Mouse (Mus musculus) c-Kit-positive CD71-negative TER-119-negative erythroid progenitor cells, embryonic 14.5 days (primary cell): Measurements from ENCODE around the gene N4bp2.
"Not testable (repeated sequence)": the region's sequence is repeated elsewhere in the genome, so short reads cannot be mapped to it uniquely, and the experiment has no call there.

Experiments used
- DNase-seq: peaks from one replicate; pipeline ENCODE4 v3.0.0-alpha.2; 2013; ENCODE audit warnings: low read depth

The N4bp2 gene

DNA sequence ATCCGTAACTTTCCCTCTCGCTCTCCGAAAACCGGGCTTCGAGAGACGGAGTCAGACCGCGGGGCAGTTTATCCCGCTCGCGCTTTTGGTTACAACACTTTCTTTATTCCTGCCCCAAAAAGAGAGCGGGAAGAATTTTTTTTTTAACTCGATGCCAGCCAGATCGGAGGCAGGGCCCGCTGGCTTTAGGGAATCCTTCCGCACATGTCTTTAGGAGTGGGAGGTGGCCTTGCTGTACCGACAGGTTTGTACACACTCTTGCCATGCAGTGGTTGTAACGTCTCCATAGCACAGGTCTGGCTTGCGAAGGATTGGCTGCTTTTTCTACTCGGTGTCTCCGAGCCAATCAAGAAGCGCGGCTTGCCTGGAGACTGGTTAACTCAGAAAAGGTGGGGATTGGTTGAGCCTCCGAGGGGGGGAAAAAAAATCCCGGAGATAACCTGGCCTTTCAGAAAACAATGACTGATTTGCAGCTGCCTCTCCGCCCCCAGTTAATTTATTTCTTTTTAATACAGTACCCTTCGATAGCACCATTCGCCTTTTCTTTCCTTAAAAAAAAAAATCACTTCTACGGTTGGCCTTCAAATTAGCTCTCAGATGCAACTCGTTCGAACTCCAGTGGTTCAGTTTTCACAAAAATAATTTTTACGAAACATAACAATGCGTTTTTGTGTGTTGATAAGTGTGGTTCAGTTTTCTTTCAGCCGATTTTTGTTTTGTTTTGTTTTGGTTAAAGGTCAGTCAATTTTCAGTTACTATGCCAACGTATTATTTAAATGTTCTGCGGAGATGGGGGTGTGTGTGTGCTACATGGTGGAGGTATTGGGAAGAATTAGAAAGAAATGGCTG lies 1.7 kb downstream of the N4bp2 start:
- DNase-seq = peak; percentile 85

DNA sequence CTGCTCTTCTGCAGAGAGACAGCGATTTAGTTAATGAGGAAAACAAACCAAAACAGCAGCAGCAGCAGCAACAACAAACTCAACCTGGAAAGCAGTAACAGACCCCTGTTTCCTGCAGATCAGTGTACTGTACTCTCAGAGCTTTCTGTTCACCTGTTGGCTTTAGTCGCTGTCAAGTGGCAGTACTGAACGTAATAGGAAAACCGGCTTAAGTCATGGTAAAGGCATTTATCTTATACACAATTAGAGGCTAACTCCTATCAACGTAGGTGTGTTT lies 2.3 kb downstream of the N4bp2 start:
- no peak for DNase-seq

GRCm38 (mm10) chr5:65768007-65768406 lies 4.7 kb downstream of the N4bp2 start:
- DNase-seq = no peak

- DNase-seq = no peak
Measured at GRCm38 (mm10) chr5:65770065-65770464, 6.7 kb downstream of the N4bp2 start.

DNA sequence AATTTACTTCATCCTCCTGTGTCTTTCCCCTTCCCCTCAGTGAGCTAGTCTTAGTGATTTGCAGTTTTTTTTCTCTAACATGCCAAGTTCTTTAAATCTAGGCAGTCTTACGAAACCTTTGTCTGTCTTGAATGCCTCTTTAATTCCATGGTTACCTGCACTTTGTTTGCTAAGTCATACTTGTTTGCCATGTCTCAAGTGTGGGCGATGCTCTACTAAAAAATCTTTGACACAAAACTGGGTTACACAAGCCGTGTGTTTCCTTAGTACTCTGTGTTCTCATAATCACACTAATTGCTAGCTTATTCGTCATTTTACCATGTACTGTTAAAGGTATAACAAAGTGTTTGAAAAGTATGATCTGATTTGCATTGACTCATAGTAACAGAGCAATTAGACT lies 7.2 kb downstream of the N4bp2 start:
- no peak for DNase-seq

GRCm38 (mm10) chr5:65773957-65774356 lies 10.6 kb downstream of the N4bp2 start:
- not testable (repeated sequence) for DNase-seq

- no peak for DNase-seq
Measured at GRCm38 (mm10) chr5:65776166-65776565, 12.8 kb downstream of the N4bp2 start.

DNA sequence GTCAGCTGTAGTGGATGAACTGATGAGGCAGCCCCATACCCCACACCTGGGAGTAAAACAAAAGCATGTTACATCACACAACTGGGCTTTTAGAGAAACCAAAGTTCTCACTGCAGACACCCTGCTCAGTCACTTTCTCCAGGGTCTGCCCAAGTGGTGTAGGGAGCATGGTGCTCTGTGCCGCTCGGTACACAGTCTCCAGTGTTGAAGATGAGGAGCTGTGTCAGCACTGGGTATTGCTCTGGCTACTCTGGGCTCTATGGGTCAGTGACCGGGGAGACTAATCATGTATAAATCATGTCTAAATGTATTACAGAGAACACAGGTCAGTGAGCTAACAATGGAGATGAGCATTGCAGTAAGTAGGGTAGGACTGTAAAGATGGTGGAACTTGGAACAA lies 13.6 kb downstream of the N4bp2 start:
- no peak for DNase-seq

- not testable (repeated sequence) for DNase-seq
Measured at GRCm38 (mm10) chr5:65778986-65779385, 15.7 kb downstream of the N4bp2 start.

DNA sequence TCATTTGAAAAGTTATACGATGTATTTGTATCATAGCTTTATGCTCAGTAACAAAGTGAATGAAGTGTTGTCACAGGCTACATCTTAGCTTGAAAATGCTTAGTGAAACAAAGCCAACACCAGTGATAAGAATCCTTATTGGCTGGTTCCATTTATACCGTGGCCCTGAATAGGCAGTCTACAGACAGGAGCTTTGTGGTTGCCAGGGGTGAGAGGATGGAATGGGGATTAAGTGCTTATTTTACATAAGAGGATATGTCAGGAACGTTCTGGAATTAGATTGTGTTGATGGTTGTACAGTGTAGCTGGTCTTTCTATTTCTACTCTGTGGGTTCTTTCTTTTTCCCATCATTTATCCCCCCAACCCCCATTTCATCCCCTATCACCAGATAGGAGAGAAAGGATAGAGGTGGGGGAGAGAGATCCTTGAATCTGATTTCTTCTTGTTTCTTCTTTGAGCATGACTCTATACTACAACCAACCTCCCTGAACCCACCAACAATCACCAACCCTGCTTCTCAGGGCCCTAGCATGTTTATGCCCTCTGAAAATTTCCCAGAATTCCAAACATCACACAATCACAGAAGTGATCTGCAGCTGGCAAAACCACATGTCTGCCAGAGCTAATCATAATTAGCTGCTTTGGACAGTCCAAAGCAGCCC lies 16.2 kb downstream of the N4bp2 start:
- no peak for DNase-seq

DNA sequence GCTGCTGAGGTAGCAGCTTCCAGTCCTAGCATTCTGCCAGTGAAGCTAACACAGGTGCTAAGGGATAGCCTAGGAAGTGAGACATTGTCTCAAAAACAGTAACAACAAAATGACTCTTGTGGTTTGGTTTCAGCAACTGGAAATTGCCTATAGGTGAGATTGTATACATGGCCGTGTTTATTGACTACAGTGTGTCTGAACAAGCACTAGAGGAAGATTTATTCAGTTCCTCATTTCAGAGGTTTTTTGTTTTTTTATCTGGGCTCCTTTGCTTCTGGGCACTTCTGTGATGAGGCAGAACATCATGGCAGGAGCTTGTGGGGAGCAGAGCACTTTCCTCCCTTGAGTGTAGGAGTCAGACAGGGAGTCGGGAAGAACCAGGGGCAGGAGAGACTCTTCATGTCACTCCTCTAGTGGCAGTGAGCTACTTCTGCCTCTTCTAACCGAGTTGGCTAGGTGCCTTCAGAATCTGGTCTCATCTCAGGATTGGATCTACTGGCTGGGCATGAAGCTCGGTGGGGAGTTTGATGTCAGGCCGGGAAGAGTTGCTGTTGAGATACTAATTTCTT lies 17.9 kb downstream of the N4bp2 start:
- no peak for DNase-seq

GRCm38 (mm10) chr5:65781769-65782715 lies 18.7 kb downstream of the N4bp2 start:
- no peak for DNase-seq

GRCm38 (mm10) chr5:65790604-65791225 lies 27.4 kb downstream of the N4bp2 start:
- DNase-seq = no peak

- no peak for DNase-seq
Measured at GRCm38 (mm10) chr5:65794202-65794601, 30.9 kb downstream of the N4bp2 start.

GRCm38 (mm10) chr5:65794702-65795101 lies 31.4 kb downstream of the N4bp2 start:
- DNase-seq = no peak

DNA sequence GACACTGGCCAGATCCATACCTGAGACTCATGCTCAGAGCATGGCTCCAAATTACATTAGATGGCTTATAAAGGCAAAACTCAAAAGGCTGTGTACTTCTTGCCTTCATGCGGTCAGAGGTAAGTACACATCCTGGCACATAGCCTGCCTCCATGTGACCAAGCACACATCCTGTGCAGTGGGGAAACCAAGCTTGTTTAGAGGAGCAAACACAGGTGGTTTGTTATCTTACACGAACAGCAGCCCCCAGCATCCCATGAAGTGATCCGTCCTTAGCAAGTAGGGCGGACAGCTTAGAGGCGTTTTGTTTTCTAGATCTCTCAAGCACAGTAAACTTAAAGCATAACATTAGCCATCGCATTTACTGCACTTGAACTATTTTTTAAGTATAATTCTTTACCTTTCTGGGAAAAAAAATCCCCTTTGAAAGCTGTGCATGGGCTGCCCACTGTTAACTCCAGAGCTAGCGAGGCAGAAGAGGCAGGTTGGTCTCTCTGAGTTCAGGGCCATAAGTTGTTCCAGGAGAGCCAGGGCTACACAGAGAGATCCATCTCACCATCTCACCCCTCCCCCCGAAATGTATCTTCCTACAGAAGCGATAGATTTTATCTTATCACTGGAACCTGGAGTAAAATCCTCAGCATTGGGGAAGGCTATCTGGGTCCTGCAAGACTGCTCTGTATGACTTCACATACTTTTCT lies 32.1 kb downstream of the N4bp2 start:
- DNase-seq = no peak

DNA sequence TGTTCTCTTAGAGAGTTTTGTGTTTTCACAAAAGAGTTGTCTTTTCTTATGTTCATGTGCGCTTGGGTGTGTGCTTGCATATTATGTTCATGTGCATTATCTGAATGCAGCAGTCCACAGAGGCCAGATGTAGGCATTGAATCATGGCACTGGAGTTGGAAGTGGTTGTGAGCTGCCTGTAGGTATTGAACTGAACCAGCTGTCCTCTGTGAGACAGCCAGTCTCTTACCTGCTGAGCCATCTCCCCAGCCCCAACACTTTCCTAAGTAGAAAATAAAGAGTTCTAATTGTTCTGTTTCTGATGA lies 32.6 kb downstream of the N4bp2 start:
- no peak for DNase-seq

GRCm38 (mm10) chr5:65823601-65824133 lies 60.3 kb downstream of the N4bp2 start:
- DNase-seq = peak; percentile 34

DNA sequence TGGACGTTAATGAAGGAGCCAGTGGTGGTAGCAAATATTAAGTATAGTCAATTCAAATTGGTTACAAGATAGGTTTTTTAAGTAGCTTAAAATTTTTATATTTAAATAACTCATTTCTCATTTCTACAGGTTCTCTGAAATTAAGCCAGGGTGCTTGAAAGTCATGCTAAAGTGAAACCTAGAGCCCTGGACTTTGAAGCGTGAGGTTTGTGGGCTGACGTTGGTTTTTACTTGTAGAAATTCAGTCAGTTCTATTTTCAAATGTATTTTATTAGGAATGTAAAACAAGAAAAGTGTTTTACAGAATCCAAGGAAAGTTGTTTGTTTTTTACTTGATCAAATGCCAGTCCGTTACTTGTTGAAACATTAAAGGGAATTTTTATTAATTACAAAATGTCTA lies 63.2 kb downstream of the N4bp2 start:
- DNase-seq = no peak

DNA sequence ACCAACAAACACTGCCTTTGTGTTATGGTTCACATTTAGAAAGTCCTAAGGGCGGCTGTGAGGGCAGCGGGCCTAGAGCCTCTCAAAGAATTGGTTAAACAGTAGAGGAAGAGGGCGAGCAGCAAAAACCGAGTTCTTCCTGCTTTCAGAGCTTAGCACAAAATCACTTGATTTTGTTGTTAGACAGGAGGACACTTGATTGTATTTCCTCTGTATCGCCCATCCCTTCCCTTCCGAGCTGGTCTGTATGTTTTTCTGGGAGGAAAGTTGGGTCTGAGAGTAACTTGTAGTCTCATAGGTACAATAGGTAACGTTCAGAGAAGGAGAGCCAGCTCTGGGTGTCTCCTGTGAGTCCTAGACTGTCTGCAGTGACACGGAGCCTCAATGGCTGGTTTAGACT lies 63.8 kb downstream of the N4bp2 start:
- no peak for DNase-seq

- no peak for DNase-seq
Measured at GRCm38 (mm10) chr5:65828261-65828660, 64.9 kb downstream of the N4bp2 start.
